8 mouse cellular contexts compared by ENCODE assay signal in genomic region chr6:54817266-54817767, GRCm38 (mm10). TPM values are rescaled to one million over a fixed set of nuclear protein-coding genes. Genes with fewer than 3 reads are reported as not detected.
A peak's percentile ranks its signal among the peaks of the same experiment; 100 is the strongest.
DNase-seq lines count a peak whose midpoint lies in the region; ATAC-seq lines count a peak whose summit lies in the region.

No protein-coding gene starts in this region.

- peak overlapping the region; percentile 93 for H3K9ac ChIP-seq in intestine, embryonic 15.5 days
- peak overlapping the region; percentile 87 for H3K9ac ChIP-seq in limb, embryonic 15.5 days
- H3K9ac ChIP-seq in midbrain, embryonic 16.5 days (ENCODE audit: low read depth, low read length) = peak overlapping the region; percentile 94

- peak overlapping the region; percentile 98 for H3K27ac ChIP-seq in intestine, embryonic 15.5 days
- H3K27ac ChIP-seq in limb, embryonic 15.5 days = peak overlapping the region; percentile 96
- H3K27ac ChIP-seq in midbrain, embryonic 16.5 days (ENCODE audit: low read length) = peak overlapping the region; percentile 96

- peak; percentile 52 for ATAC-seq in intestine, embryonic 15.5 days
- no peak for ATAC-seq in limb, embryonic 15.5 days (ENCODE audit: insufficient number of reproducible peaks, low FRiP score, low TSS enrichment, low read depth)
- peak; percentile 47 for ATAC-seq in midbrain, embryonic 16.5 days

- H3K4me2 ChIP-seq in intestine, embryonic 15.5 days (replicated peaks) = peak overlapping the region; percentile 54
- peak overlapping the region; percentile 52 for H3K4me2 ChIP-seq in limb, embryonic 15.5 days
- peak overlapping the region; percentile 71 for H3K4me2 ChIP-seq in midbrain, embryonic 16.5 days (ENCODE audit: low read length)

- peak; percentile 74 for DNase-seq in 3134 (ENCODE audit: extremely low read depth, insufficient read length, low spot score)
- DNase-seq in adrenal gland, adult 18-20 months (ENCODE audit: low spot score in 2 of 2) = peak; percentile 48 to 68
- DNase-seq in embryo, embryonic 10.5 days (ENCODE audit: low spot score) = peak; percentile 81
- DNase-seq in gastrocnemius, postnatal 4 days (ENCODE audit: low spot score in 2 of 2) = peak; percentile 33 to 50
- peak; percentile 62 to 65 for DNase-seq in spleen, postnatal 10 days (ENCODE audit: low spot score in 2 of 2)

- peak overlapping the region; percentile 82 for H3K4me3 ChIP-seq in intestine, embryonic 15.5 days (replicated peaks)
- H3K4me3 ChIP-seq in limb, embryonic 15.5 days = peak overlapping the region; percentile 85
- H3K4me3 ChIP-seq in midbrain, embryonic 16.5 days (ENCODE audit: low read depth, low read length) = peak overlapping the region; percentile 92

- peaks cover 9% of the 10 kb centered on the region; the same call in 1 of the 2 replicates for H3K4me1 ChIP-seq in intestine, embryonic 15.5 days (replicated peaks)
- peaks cover 29% of the 10 kb centered on the region for H3K4me1 ChIP-seq in limb, embryonic 15.5 days
- H3K4me1 ChIP-seq in midbrain, embryonic 16.5 days (ENCODE audit: control insufficient read depth, insufficient read depth, low read length) = peaks cover 29% of the 10 kb centered on the region

- no peaks in the 10 kb centered on the region for H3K36me3 ChIP-seq in intestine, embryonic 15.5 days
- H3K36me3 ChIP-seq in limb, embryonic 15.5 days = no peaks in the 10 kb centered on the region
- H3K36me3 ChIP-seq in midbrain, embryonic 16.5 days (ENCODE audit: control insufficient read depth, insufficient read depth, low read length) = no peaks in the 10 kb centered on the region

- no peaks in the 10 kb centered on the region for H3K27me3 ChIP-seq in intestine, embryonic 15.5 days (replicated peaks)
- H3K27me3 ChIP-seq in limb, embryonic 15.5 days = no peaks in the 10 kb centered on the region
- no peaks in the 10 kb centered on the region for H3K27me3 ChIP-seq in midbrain, embryonic 16.5 days (ENCODE audit: control insufficient read depth, insufficient read depth, low read depth, low read length)

- no peaks in the 10 kb centered on the region for H3K9me3 ChIP-seq in intestine, embryonic 15.5 days
- H3K9me3 ChIP-seq in limb, embryonic 15.5 days = no peaks in the 10 kb centered on the region
- H3K9me3 ChIP-seq in midbrain, embryonic 16.5 days (replicated peaks; ENCODE audit: control insufficient read depth, low read length, poor library complexity, severe bottlenecking) = no peaks in the 10 kb centered on the region

- WGBS in intestine, embryonic 15.5 days = under 1% methylated on average over 39 of the region's 39 CpGs
- WGBS in limb, embryonic 15.5 days = 0% methylated on average over 32 of the region's 39 CpGs
- WGBS in midbrain, embryonic 16.5 days = under 1% methylated on average over 32 of the region's 39 CpGs

RNA-seq across cellular contexts. Expression of gene Znrf2, which starts 0.6 kb away (rescaled TPM):
- 10 to 100 TPM; 39.3 to 51.6 TPM for total RNA-seq in adrenal gland, adult 18-20 months (2021)
- 10 to 100 TPM; 10.9 to 11.0 TPM for total RNA-seq in gastrocnemius, postnatal 4 days (2021)
- polyA plus RNA-seq in intestine, embryonic 15.5 days (2015; fragmentation: Nextera tagmentation; extraction: Ambion mirVana) = 5.8 and 6.5 TPM in 2 replicates
- 3.5 and 4.8 TPM in 2 replicates for polyA plus RNA-seq in limb, embryonic 15.5 days (2015; fragmentation: Nextera tagmentation; extraction: Ambion mirVana)
- polyA plus RNA-seq in midbrain, embryonic 16.5 days (2015; fragmentation: Nextera tagmentation; extraction: Ambion mirVana) = 6.2 and 6.4 TPM in 2 replicates
